Mouse (Mus musculus) erythroblast, embryonic 14.5 days (primary cell): ENCODE measurements around the gene Gm21954.

Experiments
- GATA1 ChIP-seq: IDR thresholded peaks from 2 replicates; pipeline ENCODE4 v1.6.1; 2012; ENCODE audit warnings: low read length, inconsistent platforms, mixed read lengths
- TAL1 ChIP-seq: IDR thresholded peaks from 3 replicates; pipeline ENCODE4 v1.6.1; 2012; ENCODE audit warnings: low read length, inconsistent platforms, mixed read lengths

DNA sequence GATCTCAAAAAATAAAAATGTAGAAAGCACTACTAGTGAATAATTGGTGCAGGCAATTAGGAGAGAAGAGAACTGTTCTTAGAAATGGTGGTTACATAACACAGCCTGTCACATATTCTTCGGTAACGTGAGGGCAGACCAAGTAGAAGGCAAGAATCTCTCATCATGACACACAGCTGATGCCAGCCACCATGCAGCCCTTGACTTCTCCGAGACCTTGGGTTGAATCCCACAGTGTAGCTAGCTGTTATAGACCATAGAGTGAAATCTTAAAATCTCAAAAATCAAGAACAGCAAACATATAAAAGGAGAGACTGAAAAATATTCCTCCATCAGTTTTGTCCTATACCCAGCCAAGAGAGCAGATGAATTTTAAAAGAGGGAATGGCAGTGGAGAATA, 40.8 kb downstream of the Gm21954 start:
- no peak for TF ChIP-seq TAL1
- no peak for TF ChIP-seq GATA1
